Mouse (Mus musculus): ENCODE data around the gene Camk1g.

GRCm38 (mm10) chr1:193348261-193348962 is 21.7 kb downstream of the Camk1g start:
- no peak for TF ChIP-seq CTCF (IDR thresholded peaks at IDR 0.05; ENCODE audit: control insufficient read depth, insufficient read depth, insufficient replicate concordance, low read depth, low read length)
- no peak for TF ChIP-seq POLR2A (IDR thresholded peaks at IDR 0.05; ENCODE audit: control insufficient read depth, low read depth, low read length)
